Mouse (Mus musculus) forebrain, embryonic 16.5 days (tissue): ENCODE results near the gene Bicdl2. TPM values are rescaled to one million over a fixed set of nuclear protein-coding genes. Genes with fewer than 3 reads are reported as not detected.
A peak's percentile ranks its signal among the peaks of the same experiment; 100 is the strongest.

Experiments
- ATAC-seq: fragments of 200-750 bp; cut with Nextera tagmentation; 2 replicates; pipeline ENCODE4 v1.8.0; 2017; ENCODE audit warnings: mild to moderate bottlenecking, moderate library complexity
- H3K27ac ChIP-seq: fragments of 300-500 bp; sonication (generic); 2 replicates; pipeline ENCODE4 v1.5.1; 2014; ENCODE audit warnings: low read length, control low read depth
- H3K27me3 ChIP-seq: fragments of 300-500 bp; sonication (generic); replicated peaks from 2 replicates; pipeline ENCODE4 v1.6.1; 2014; ENCODE audit warnings: low read length; ENCODE audit not compliant: control insufficient read depth, insufficient read depth
- H3K36me3 ChIP-seq: fragments of 300-500 bp; sonication (generic); 2 replicates; pipeline ENCODE4 v1.6.1; 2014; ENCODE audit not compliant: control insufficient read depth, insufficient read depth
- H3K4me1 ChIP-seq: fragments of 300-500 bp; sonication (generic); replicated peaks from 2 replicates; pipeline ENCODE4 v1.6.1; 2014; ENCODE audit warnings: low read length; ENCODE audit not compliant: control insufficient read depth, insufficient read depth
- H3K4me2 ChIP-seq: fragments of 300-500 bp; sonication (generic); 2 replicates; pipeline ENCODE4 v1.6.1; 2014; ENCODE audit warnings: mild to moderate bottlenecking, low read length, control low read depth
- H3K4me3 ChIP-seq: fragments of 300-500 bp; sonication (generic); replicated peaks from 2 replicates; pipeline ENCODE4 v1.5.1; 2014; ENCODE audit warnings: mild to moderate bottlenecking, low read length, control low read depth
- H3K9ac ChIP-seq: fragments of 300-500 bp; sonication (generic); replicated peaks from 2 replicates; pipeline ENCODE4 v1.6.1; 2014; ENCODE audit warnings: low read depth, low read length, control low read depth
- H3K9me3 ChIP-seq: fragments of 300-500 bp; sonication (generic); 2 replicates; pipeline ENCODE4 v1.6.1; 2016; ENCODE audit warnings: low read length; ENCODE audit not compliant: control insufficient read depth
- WGBS: fragments of 180-500 bp; shearing (Covaris S2); extraction: QIAGEN DNeasy Blood & Tissue Kit; methylation state at CpG from one replicate; pipeline ENCODE4 v1.1.7; 2014; 5-methylcytosine and 5-hydroxymethylcytosine counted together
- polyA plus RNA-seq: library from polyadenylated mRNA; unstranded; fragments of >200 nt; fragmentation: Nextera tagmentation; extraction: Ambion mirVana; gene quantifications from 2 replicates; pipeline ENCODE4 v1.2.1, GENCODE M21; 2015

Bicdl2 gene
- polyA plus RNA-seq, 1 experiment from 2014 or later, result 0.39 TPM

DNA sequence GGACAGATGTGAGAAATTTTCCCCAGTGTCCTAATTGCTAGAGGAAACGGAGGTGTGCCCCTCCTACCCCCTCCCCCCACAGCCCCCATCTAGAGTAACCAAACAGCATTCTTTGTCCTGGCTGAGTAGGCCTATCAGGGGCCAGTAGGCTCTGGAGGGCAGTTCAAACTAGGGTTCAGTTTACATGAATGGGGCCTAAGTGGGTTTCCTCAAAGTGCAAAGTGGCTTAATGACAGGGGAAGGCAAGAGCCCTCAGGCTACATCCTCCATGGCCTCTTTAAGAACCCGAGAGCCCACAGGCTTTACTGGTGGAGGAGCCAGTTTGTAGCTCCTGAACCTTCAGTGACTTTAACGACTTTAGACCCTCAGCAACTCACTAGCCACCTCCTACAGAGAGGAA lies 35.5 kb downstream of the Bicdl2 start:
- Histone ChIP-seq H3K4me3 (no peak overlapping the region), H3K4me2 (no peak overlapping the region), H3K4me1 (peaks cover 8% of the 10 kb centered on the region), H3K9ac (no peak overlapping the region), H3K27me3 (peaks cover 16% of the 10 kb centered on the region), H3K27ac (no peak overlapping the region), H3K9me3 (no peaks in the 10 kb centered on the region), H3K36me3 (no peaks in the 10 kb centered on the region)
- WGBS, result 8% methylated on average over 3 of the region's 3 CpGs
- no peak for ATAC-seq

DNA sequence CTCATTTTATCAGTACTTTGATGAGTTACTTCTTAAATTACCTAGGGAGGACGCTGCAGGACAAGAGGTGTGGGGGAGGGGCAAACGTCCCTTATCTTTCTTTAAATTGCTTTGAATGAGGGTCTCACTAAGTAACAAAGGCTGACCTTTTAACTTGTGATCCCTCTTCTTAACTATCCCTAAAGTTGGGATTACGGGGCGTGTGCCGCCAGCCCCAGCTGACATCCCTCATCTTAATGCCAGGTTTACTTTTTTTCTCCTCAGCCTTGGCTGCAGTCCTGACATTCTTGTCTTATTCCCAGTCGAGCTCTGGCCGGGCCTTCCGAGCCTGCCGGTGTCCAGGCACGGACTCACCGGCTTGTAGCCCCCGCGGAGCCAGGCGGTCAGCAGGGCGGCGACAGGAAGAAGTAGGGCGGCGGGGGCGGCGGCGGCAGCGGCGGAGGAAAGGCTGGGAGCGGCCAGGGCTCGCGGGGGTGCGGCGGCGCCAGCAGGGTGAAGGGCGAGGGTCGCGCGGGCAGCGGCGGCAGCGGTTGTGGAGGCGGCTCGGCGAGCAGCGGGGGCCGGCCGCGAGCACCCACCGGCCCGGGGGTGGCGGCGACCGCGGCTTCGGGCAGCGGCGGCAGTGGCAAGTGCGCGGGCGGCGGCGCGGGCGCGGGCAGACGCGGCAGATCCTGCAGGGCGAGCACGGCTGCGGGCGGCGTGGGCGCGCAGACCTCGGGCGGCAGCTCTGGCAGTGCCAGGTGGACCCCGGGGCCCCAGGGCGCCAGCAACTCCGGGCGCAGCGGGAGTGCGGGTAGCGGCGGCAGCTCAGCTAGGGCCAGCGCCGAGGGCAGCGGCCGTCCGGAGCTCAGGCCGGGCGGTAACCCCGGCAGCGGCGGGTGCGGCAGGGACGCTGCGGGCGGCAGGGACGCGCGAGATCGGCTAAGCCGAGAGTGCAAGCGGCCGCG lies 39.1 kb downstream of the Bicdl2 start:
- H3K27me3 ChIP-seq, result peaks cover 20% of the 10 kb centered on the region
- no peaks in the 10 kb centered on the region for H3K9me3 ChIP-seq
- H3K4me2 ChIP-seq, result peak overlapping the region; percentile 99
- H3K9ac ChIP-seq, result peak overlapping the region; percentile 64
- peaks cover 8% of the 10 kb centered on the region for H3K4me1 ChIP-seq
- H3K36me3 ChIP-seq, result no peaks in the 10 kb centered on the region
- ATAC-seq, result peak; percentile 2; the same call in 1 of the 2 replicates
- under 1% methylated on average over 87 of the region's 101 CpGs for WGBS
- H3K27ac ChIP-seq, result no peak overlapping the region
- peak overlapping the region; percentile 80 for H3K4me3 ChIP-seq

DNA sequence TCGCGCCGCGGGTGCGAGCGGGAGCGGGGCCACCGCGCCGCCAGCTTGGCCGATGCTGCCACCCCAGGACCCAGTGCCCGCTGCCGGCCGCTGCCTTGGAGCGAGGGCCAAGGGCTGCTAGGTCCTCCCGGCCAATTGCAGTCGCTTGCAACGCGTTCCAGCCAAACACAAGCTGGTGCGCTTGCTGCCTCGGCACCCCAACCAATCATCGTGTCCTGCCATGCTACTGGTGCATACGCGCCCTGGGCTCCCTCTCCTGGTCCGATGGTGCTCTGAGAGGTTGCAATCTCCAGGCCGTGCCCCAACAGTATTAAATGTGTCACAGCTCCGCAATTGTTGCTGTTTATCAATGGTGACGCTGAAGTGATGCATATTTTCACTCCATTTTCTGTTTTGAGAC lies 39.8 kb downstream of the Bicdl2 start:
- no peak overlapping the region for H3K27ac ChIP-seq
- H3K9ac ChIP-seq, result peak overlapping the region; percentile 64

DNA sequence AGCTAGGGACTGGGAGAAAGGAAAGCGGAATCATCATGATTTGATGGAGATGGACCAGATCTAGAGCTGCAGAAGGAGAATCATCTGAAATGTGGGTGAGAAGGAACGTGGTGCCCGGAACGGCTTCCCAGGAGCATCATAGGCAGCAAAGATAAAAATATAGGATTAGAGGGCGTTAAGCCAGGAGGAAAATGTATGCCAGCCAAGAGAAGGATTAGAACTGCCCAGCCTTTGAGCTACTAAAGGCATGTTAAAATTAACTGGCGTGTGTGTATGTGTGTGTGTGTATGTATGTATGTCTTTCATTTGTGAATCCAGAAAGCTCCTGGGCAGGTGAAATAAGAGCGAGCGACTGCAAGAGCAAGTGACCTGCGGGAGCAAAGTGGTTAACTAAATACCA lies 43.0 kb downstream of the Bicdl2 start:
- Histone ChIP-seq H3K4me2 (no peak overlapping the region), H3K36me3 (no peaks in the 10 kb centered on the region), H3K9me3 (no peaks in the 10 kb centered on the region), H3K27me3 (peaks cover 18% of the 10 kb centered on the region), H3K4me1 (peaks cover 13% of the 10 kb centered on the region), H3K27ac (no peak overlapping the region), H3K4me3 (no peak overlapping the region), H3K9ac (no peak overlapping the region)
- WGBS, result 77% methylated on average over 9 of the region's 9 CpGs
- no peak for ATAC-seq

More for the DNA sequence above, 39.8 kb downstream of the Bicdl2 start:
- H3K4me3 ChIP-seq, result peak overlapping the region; percentile 80
- WGBS, result under 1% methylated on average over 27 of the region's 28 CpGs
- no peaks in the 10 kb centered on the region for H3K36me3 ChIP-seq
- peaks cover 20% of the 10 kb centered on the region for H3K27me3 ChIP-seq
- peak overlapping the region; percentile 99 for H3K4me2 ChIP-seq
- ATAC-seq, result peak; percentile 98
- no peaks in the 10 kb centered on the region for H3K9me3 ChIP-seq
- H3K4me1 ChIP-seq, result peaks cover 12% of the 10 kb centered on the region

DNA sequence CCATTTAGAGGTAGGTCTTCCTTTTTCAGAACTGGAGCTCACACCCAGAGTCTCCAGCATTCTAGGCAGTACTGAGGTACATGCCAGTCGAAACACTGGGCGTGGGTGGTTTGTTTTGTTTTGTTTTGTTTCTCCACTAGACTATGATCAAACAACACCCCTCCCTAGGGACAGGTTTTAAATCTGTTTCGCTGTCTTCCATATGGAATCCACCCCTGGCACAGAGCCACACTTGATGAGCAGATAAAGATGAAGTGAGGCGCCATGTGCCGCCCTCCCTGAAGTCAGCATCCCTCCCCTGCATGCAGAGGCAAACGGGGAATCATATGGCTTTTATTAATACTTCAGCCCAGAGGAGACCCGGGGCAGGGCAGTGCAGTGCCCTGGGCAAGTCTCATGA lies 44.4 kb downstream of the Bicdl2 start:
- Histone ChIP-seq H3K27me3 (peaks cover 7% of the 10 kb centered on the region; the same call in 1 of the 2 replicates), H3K9me3 (no peaks in the 10 kb centered on the region), H3K4me1 (peaks cover 7% of the 10 kb centered on the region), H3K9ac (no peak overlapping the region; the same call in 1 of the 2 replicates), H3K36me3 (no peaks in the 10 kb centered on the region), H3K4me3 (no peak overlapping the region), H3K27ac (no peak overlapping the region), H3K4me2 (no peak overlapping the region)
- 50% methylated on average over 7 of the region's 7 CpGs for WGBS
- no peak for ATAC-seq

GRCm38 (mm10) chr17:23705525-23706104 lies 45.3 kb downstream of the Bicdl2 start:
- Histone ChIP-seq H3K27me3 (peaks cover 6% of the 10 kb centered on the region; the same call in 1 of the 2 replicates), H3K4me1 (peaks cover 5% of the 10 kb centered on the region), H3K4me3 (no peak overlapping the region), H3K36me3 (no peaks in the 10 kb centered on the region), H3K9me3 (no peaks in the 10 kb centered on the region), H3K9ac (no peak overlapping the region), H3K27ac (no peak overlapping the region), H3K4me2 (no peak overlapping the region)
- ATAC-seq, result no peak
- WGBS, result 75% methylated on average over 7 of the region's 7 CpGs

DNA sequence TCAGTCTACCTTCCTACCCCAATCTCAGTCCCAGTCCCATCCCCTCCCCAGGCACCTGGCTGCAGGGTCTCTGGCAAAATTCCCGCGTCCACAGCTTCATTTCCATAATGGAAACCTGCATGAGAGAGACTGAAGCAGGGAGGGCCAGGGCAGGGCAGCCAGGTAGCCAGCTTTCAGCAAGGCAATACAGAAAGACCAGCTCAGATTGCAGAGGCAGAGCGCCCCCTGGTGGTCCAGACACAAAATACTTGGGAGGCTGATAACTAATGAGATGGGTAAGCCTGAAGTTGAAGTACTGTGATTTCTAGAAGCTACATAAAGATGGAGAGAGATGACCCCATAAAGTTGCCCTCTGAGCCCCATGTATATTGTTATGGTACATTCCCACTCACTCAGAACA lies 45.9 kb downstream of the Bicdl2 start:
- Histone ChIP-seq H3K9me3 (no peaks in the 10 kb centered on the region), H3K27ac (no peak overlapping the region), H3K9ac (no peak overlapping the region), H3K4me2 (no peak overlapping the region), H3K4me3 (no peak overlapping the region), H3K4me1 (peaks cover 5% of the 10 kb centered on the region), H3K36me3 (no peaks in the 10 kb centered on the region), H3K27me3 (0 out of 2 replicates have a peak, but pooled peaks cover under 1% of the 10 kb centered on the region)
- WGBS, result 0% methylated on average over 3 of the region's 3 CpGs
- peak; percentile 55 for ATAC-seq

- no peak for ATAC-seq
- Histone ChIP-seq H3K4me1 (no peaks in the 10 kb centered on the region), H3K27me3 (no peaks in the 10 kb centered on the region; the same call in 1 of the 2 replicates), H3K4me3 (no peak overlapping the region), H3K27ac (no peak overlapping the region), H3K9ac (no peak overlapping the region), H3K4me2 (no peak overlapping the region), H3K36me3 (no peaks in the 10 kb centered on the region), H3K9me3 (no peaks in the 10 kb centered on the region)
- 40% methylated on average over 2 of the region's 2 CpGs for WGBS
Observed at GRCm38 (mm10) chr17:23717003-23717402, 56.7 kb downstream of the Bicdl2 start.
